Mouse (Mus musculus) kidney, adult 2 months (tissue): ENCODE results near the gene Cntrob. TPM values are rescaled to one million over a fixed set of nuclear protein-coding genes. Genes with fewer than 3 reads are reported as not detected.

Experiments used
- DNase-seq: peaks from one replicate; pipeline ENCODE4 v3.0.0; 2021
- H3K27ac ChIP-seq: fragments of 200-500 bp; 2 replicates; pipeline ENCODE4 v1.5.1; 2012; ENCODE audit warnings: low read depth, low read length, control low read depth, inconsistent platforms; ENCODE audit not compliant: insufficient read depth
- H3K27me3 ChIP-seq: fragments of 200-500 bp; replicated peaks from 2 replicates; pipeline ENCODE4 v1.6.1; 2012; ENCODE audit warnings: mild to moderate bottlenecking, moderate library complexity, low read length, inconsistent platforms; ENCODE audit not compliant: control insufficient read depth, insufficient read depth
- H3K36me3 ChIP-seq: fragments of 200-500 bp; 2 replicates; pipeline ENCODE4 v1.6.1; 2012; ENCODE audit warnings: mild to moderate bottlenecking, moderate library complexity, low read length, inconsistent platforms; ENCODE audit not compliant: control insufficient read depth, insufficient read depth
- H3K4me1 ChIP-seq: fragments of 200-500 bp; 2 replicates; pipeline ENCODE4 v1.6.1; 2011; ENCODE audit warnings: low read length; ENCODE audit not compliant: control insufficient read depth, insufficient read depth
- H3K4me3 ChIP-seq: fragments of 200-500 bp; 2 replicates; pipeline ENCODE4 v1.5.1; 2011; ENCODE audit warnings: mild to moderate bottlenecking, low read depth, low read length, control low read depth; ENCODE audit not compliant: insufficient read depth
- CTCF ChIP-seq: fragments of 200-500 bp; conservative IDR thresholded peaks from 2 replicates; pipeline ENCODE4 v1.5.1; 2011; ENCODE audit warnings: low read depth, mild to moderate bottlenecking, control low read depth, low read length, moderate library complexity, mixed read lengths; ENCODE audit not compliant: insufficient read depth, insufficient read length
- POLR2A ChIP-seq: fragments of 200-500 bp; IDR thresholded peaks from one replicate; pipeline ENCODE4 v1.6.1; 2011; ENCODE audit warnings: low read depth, low read length, control low read depth
- WGBS: fragments of 180-500 bp; shearing (Covaris S2); methylation state at CpG from one replicate; pipeline ENCODE4 v1.1.7; 2018; 5-methylcytosine and 5-hydroxymethylcytosine counted together
- polyA plus RNA-seq: library from polyadenylated mRNA; depleted of rRNA; stranded (reverse); fragments of >200 nt; gene quantifications from 2 replicates; pipeline ENCODE4 v1.2.3, GENCODE M21; 2012

Cntrob gene
- polyA plus RNA-seq, 1 experiment: 4.6 TPM

GRCm38 (mm10) chr11:69368356-69369214 is 45.0 kb upstream of the Cntrob start:
- TF ChIP-seq POLR2A: no peak
- TF ChIP-seq CTCF: no peak
- H3K36me3 ChIP-seq: no peaks in the 10 kb centered on the region
- peak overlapping the region; percentile 66 for H3K4me3 ChIP-seq
- H3K4me1 ChIP-seq: peaks cover 25% of the 10 kb centered on the region
- DNase-seq: peak; percentile 55
- 1% methylated on average over 84 of the region's 106 CpGs for WGBS
- peak overlapping the region; percentile 94 for H3K27ac ChIP-seq
- no peaks in the 10 kb centered on the region for H3K27me3 ChIP-seq

GRCm38 (mm10) chr11:69367616-69368355 is 44.2 kb upstream of the Cntrob start:
- H3K36me3 ChIP-seq: no peaks in the 10 kb centered on the region
- peak; percentile 61 for DNase-seq
- H3K4me1 ChIP-seq: peaks cover 28% of the 10 kb centered on the region
- TF ChIP-seq POLR2A (no peak), CTCF (no peak)
- 2% methylated on average over 22 of the region's 22 CpGs for WGBS
- no peaks in the 10 kb centered on the region for H3K27me3 ChIP-seq
- H3K27ac ChIP-seq: peak overlapping the region; percentile 81
- peak overlapping the region; percentile 66 for H3K4me3 ChIP-seq

GRCm38 (mm10) chr11:69366855-69367615 is 43.5 kb upstream of the Cntrob start:
- 1% methylated on average over 22 of the region's 22 CpGs for WGBS
- peak; percentile 42 for DNase-seq
- peak overlapping the region; percentile 66 for H3K4me3 ChIP-seq
- peaks cover 28% of the 10 kb centered on the region for H3K4me1 ChIP-seq
- no peaks in the 10 kb centered on the region for H3K27me3 ChIP-seq
- no peaks in the 10 kb centered on the region for H3K36me3 ChIP-seq
- TF ChIP-seq POLR2A: no peak
- TF ChIP-seq CTCF: no peak
- peak overlapping the region; percentile 81 for H3K27ac ChIP-seq

GRCm38 (mm10) chr11:69366157-69366854 is 42.7 kb upstream of the Cntrob start:
- Histone ChIP-seq H3K27ac (peak overlapping the region; percentile 91), H3K27me3 (no peaks in the 10 kb centered on the region), H3K36me3 (peaks cover 2% of the 10 kb centered on the region; the same call in 1 of the 2 replicates), H3K4me1 (peaks cover 28% of the 10 kb centered on the region), H3K4me3 (peak overlapping the region; percentile 19)
- TF ChIP-seq CTCF: no peak
- peak; percentile 38 for TF ChIP-seq POLR2A
- WGBS: under 1% methylated on average over 26 of the region's 26 CpGs
- DNase-seq: peak; percentile 98

- Histone ChIP-seq H3K27me3 (no peaks in the 10 kb centered on the region), H3K36me3 (peaks cover 3% of the 10 kb centered on the region; the same call in 1 of the 2 replicates), H3K4me1 (peaks cover 28% of the 10 kb centered on the region), H3K4me3 (peak overlapping the region; percentile 19), H3K27ac (peak overlapping the region; percentile 91)
- WGBS: 26% methylated on average over 6 of the region's 6 CpGs
- no peak for TF ChIP-seq CTCF
- no peak for TF ChIP-seq POLR2A
- DNase-seq: no peak
These were observed 42.1 kb upstream of the Cntrob start for GRCm38 (mm10) chr11:69365722-69366121.

GRCm38 (mm10) chr11:69364910-69365309 is 41.3 kb upstream of the Cntrob start:
- under 1% methylated on average over 6 of the region's 6 CpGs for WGBS
- TF ChIP-seq CTCF: 0 out of 2 replicates have a peak, but pooled peaks have one; percentile 0
- TF ChIP-seq POLR2A: no peak
- peaks cover 28% of the 10 kb centered on the region for H3K4me1 ChIP-seq
- H3K4me3 ChIP-seq: no peak overlapping the region
- H3K27me3 ChIP-seq: no peaks in the 10 kb centered on the region
- H3K27ac ChIP-seq: peak overlapping the region; percentile 91
- peaks cover 5% of the 10 kb centered on the region; the same call in 1 of the 2 replicates for H3K36me3 ChIP-seq
- peak; percentile 99 for DNase-seq
